Mouse (Mus musculus) CH12.LX (cell line): ENCODE data around the gene Rgs3.

ENCODE experiments used
- CTCF ChIP-seq, 2 experiments: IDR thresholded peaks in 1 of 2; conservative IDR thresholded peaks in 1 of 2; 2 replicates each; pipeline ENCODE4 v1.5.1; 2011 to 2012; ENCODE audit warnings: low read depth in 2 of 2, low read length in 2 of 2, improper control_type of control experiment in 1 of 2, inconsistent platforms in 1 of 2, mild to moderate bottlenecking in 1 of 2, moderate library complexity in 1 of 2
- EP300 ChIP-seq: IDR thresholded peaks from 2 replicates; pipeline ENCODE4 v1.6.1; 2011; ENCODE audit warnings: low read length, improper control_type of control experiment
- MAX ChIP-seq: IDR thresholded peaks from 2 replicates; pipeline ENCODE4 v1.6.1; 2011; ENCODE audit warnings: low read length, improper control_type of control experiment
- NRF1 ChIP-seq: IDR thresholded peaks from 2 replicates; pipeline ENCODE4 v1.6.1; 2014; ENCODE audit warnings: low read depth, mild to moderate bottlenecking, inconsistent platforms, low read length, improper control_type of control experiment, moderate library complexity
- PAX5 ChIP-seq: IDR thresholded peaks from 2 replicates; pipeline ENCODE4 v1.6.1; 2012; ENCODE audit warnings: low read length, inconsistent platforms, mixed read lengths
- POLR2A ChIP-seq: IDR thresholded peaks from 2 replicates; pipeline ENCODE4 v1.6.1; 2011; ENCODE audit warnings: low read depth, mild to moderate bottlenecking, improper control_type of control experiment, low read length
- POLR2AphosphoS2 ChIP-seq: IDR thresholded peaks from 2 replicates; pipeline ENCODE4 v1.6.1; 2011; ENCODE audit warnings: low read depth, low read length, improper control_type of control experiment
- RCOR1 ChIP-seq: conservative IDR thresholded peaks from 2 replicates; pipeline ENCODE4 v1.6.1; 2012; ENCODE audit warnings: low read depth, mild to moderate bottlenecking, inconsistent platforms, low read length, improper control_type of control experiment
- SMC3 ChIP-seq: IDR thresholded peaks from 2 replicates; pipeline ENCODE4 v1.6.1; 2011; ENCODE audit warnings: low read depth, low read length, improper control_type of control experiment
- ZC3H11A ChIP-seq: IDR thresholded peaks from 2 replicates; pipeline ENCODE4 v1.6.1; 2012; ENCODE audit warnings: low read depth, mild to moderate bottlenecking, inconsistent platforms, low read length, improper control_type of control experiment
- ZKSCAN1 ChIP-seq: IDR thresholded peaks from 2 replicates; pipeline ENCODE4 v1.6.1; 2012; ENCODE audit warnings: low read depth, inconsistent platforms, low read length, improper control_type of control experiment, borderline replicate concordance

DNA sequence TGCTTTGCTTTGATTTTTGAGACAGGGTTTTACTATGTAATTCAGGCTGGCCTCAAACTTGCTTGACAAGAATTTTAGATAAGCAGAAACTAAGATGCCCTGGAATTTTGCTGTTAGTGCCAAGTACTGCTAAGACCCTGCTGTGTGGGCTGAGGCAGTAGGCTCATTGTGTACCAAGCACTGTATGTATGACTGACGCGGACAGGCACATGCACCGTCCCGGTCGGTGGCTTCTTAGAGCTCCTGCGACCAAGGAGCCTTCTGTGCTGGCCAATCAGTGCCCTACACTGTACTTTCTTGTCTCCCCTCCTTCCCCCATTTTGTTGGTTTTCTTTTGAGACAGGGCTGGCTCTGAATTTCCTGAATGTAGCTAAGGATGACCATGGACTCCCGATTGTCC lies 44.7 kb upstream of the Rgs3 start:
- TF ChIP-seq POLR2AphosphoS2 (no peak), POLR2A (no peak), MAX (no peak), PAX5 (no peak), RCOR1 (no peak), EP300 (no peak), NRF1 (no peak), SMC3 (no peak), CTCF (conservative IDR thresholded peaks at IDR 0.05 in 1 of 2, IDR thresholded peaks at IDR 0.05 in 1 of 2; ENCODE audit: low read depth in 2 of 2, low read length in 2 of 2) (no peak), ZKSCAN1 (no peak), ZC3H11A (no peak)
